Mouse (Mus musculus): ENCODE measurements around the gene Aqp8.

The Aqp8 gene

GRCm38 (mm10) chr7:123462070-123462501 is at the start of gene Aqp8:
TSS of gene Aqp8 (plus strand) at chr7:123462291.
- no peak for DNase-seq (ENCODE audit: low spot score)

GRCm38 (mm10) chr7:123416803-123417202 is 45.3 kb upstream of the Aqp8 start:
- no peak for DNase-seq (ENCODE audit: low spot score)

- DNase-seq (ENCODE audit: low spot score) = no peak
Observed at GRCm38 (mm10) chr7:123417661-123418060, 44.4 kb upstream of the Aqp8 start.

- DNase-seq (ENCODE audit: low spot score) = no peak
Observed at GRCm38 (mm10) chr7:123419984-123420383, 42.1 kb upstream of the Aqp8 start.

GRCm38 (mm10) chr7:123421958-123422357 is 40.1 kb upstream of the Aqp8 start:
- no peak for DNase-seq (ENCODE audit: low spot score)

- no peak for DNase-seq (ENCODE audit: low spot score)
Observed at GRCm38 (mm10) chr7:123424281-123424680, 37.8 kb upstream of the Aqp8 start.

GRCm38 (mm10) chr7:123425134-123425757 is 36.8 kb upstream of the Aqp8 start:
- DNase-seq (ENCODE audit: low spot score) = no peak

- DNase-seq (ENCODE audit: low spot score) = no peak
Observed at GRCm38 (mm10) chr7:123429624-123430410, 32.3 kb upstream of the Aqp8 start.

- DNase-seq (ENCODE audit: low spot score) = no peak
Observed at GRCm38 (mm10) chr7:123430411-123430705, 31.7 kb upstream of the Aqp8 start.

GRCm38 (mm10) chr7:123431206-123431605 is 30.9 kb upstream of the Aqp8 start:
- no peak for DNase-seq (ENCODE audit: low spot score)

GRCm38 (mm10) chr7:123442079-123442478 is 20.0 kb upstream of the Aqp8 start:
- no peak for DNase-seq (ENCODE audit: low spot score)

GRCm38 (mm10) chr7:123448794-123449193 is 13.3 kb upstream of the Aqp8 start:
- no peak for DNase-seq (ENCODE audit: low spot score)

- no peak for DNase-seq (ENCODE audit: low spot score)
Observed at GRCm38 (mm10) chr7:123449676-123450075, 12.4 kb upstream of the Aqp8 start.

GRCm38 (mm10) chr7:123450515-123450914 is 11.6 kb upstream of the Aqp8 start:
- DNase-seq (ENCODE audit: low spot score) = no peak

GRCm38 (mm10) chr7:123452551-123452950 is 9.5 kb upstream of the Aqp8 start:
- DNase-seq (ENCODE audit: low spot score) = no peak

GRCm38 (mm10) chr7:123453066-123453465 is 9.0 kb upstream of the Aqp8 start:
- DNase-seq (ENCODE audit: low spot score) = no peak

GRCm38 (mm10) chr7:123455088-123455487 is 7.0 kb upstream of the Aqp8 start:
- no peak for DNase-seq (ENCODE audit: low spot score)

- DNase-seq (ENCODE audit: low spot score) = no peak
Observed at GRCm38 (mm10) chr7:123458309-123458708, 3.8 kb upstream of the Aqp8 start.

GRCm38 (mm10) chr7:123459247-123459646 is 2.8 kb upstream of the Aqp8 start:
- DNase-seq (ENCODE audit: low spot score) = no peak

GRCm38 (mm10) chr7:123461316-123461715 is 775 bp upstream of the Aqp8 start:
- DNase-seq (ENCODE audit: low spot score) = no peak

GRCm38 (mm10) chr7:123463569-123463968 is 1.5 kb downstream of the Aqp8 start:
- DNase-seq (ENCODE audit: low spot score) = no peak

GRCm38 (mm10) chr7:123465692-123466387 is 3.7 kb downstream of the Aqp8 start:
- no peak for DNase-seq (ENCODE audit: low spot score)

GRCm38 (mm10) chr7:123467961-123468360 is 5.9 kb downstream of the Aqp8 start:
- DNase-seq (ENCODE audit: low spot score) = no peak
